Mouse (Mus musculus) ovary, postnatal 10 days (tissue): ENCODE measurements around the gene Zfp260.

Source experiments
- DNase-seq: peaks from one replicate; pipeline ENCODE4 v3.0.0; 2022; ENCODE audit warnings: low spot score

The Zfp260 gene

GRCm38 (mm10) chr7:30122188-30122530 lies 27.6 kb downstream of the Zfp260 start:
- DNase-seq = no peak

DNA sequence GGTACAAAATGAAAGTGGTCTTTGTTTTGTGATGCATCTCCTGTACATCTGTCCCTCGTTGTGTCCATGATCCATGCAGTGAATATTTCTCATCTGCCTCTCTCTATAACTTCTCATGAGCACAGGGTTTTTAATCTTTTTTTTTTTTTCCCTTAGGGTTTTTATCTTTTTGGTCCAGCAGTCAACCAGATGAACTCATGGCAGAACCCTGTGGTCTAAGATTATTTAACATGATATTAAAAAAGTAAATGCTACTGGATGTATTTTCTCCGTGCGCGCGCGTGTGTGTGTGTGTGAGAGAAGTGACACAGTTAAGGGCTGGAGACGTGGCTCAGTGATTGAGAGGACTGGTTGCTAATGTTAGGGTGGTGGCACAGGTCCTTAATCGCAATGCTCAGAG lies 35.3 kb downstream of the Zfp260 start:
- DNase-seq = no peak

DNA sequence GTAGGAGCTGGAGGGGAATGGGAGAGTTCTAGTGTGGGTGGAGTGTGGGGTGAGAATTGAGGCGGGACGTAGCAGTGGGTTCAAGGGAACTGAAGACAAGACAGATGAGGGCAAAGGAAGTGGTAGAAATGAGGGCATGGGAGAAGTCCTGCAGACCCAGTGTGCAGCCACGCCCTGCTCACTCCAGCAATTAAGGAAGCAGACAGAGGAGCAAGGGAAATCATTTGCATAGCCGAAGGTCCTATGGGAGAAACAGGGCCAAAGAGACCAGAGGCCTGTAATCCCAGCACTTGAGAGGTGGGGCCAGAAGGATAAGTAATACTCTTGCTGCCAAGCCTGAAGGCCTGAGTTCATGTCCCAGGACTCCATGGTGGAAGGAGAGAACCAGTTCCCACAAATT lies 37.8 kb downstream of the Zfp260 start:
- no peak for DNase-seq

GRCm38 (mm10) chr7:30136826-30137225 lies 42.2 kb downstream of the Zfp260 start:
- DNase-seq = no peak

DNA sequence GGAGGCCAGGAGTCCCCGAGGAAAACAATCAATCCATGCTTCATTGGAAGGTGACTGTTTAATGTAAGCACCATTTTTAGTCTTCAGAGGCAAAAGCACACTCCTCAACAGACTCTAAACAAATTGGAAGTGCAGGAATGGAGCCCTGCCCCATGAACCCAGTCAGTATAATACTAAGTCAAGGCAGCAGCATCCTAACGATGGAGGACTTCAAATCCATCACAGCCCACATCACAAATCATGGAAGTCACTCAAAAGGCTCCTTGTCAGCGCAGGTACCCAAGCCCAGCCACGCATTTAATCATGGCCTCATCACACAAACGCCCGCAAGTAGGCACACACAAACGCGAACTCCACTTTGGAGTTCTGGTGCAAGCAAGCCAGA lies 48.6 kb downstream of the Zfp260 start:
- DNase-seq = no peak

GRCm38 (mm10) chr7:30143555-30144209 lies 49.1 kb downstream of the Zfp260 start:
- DNase-seq = peak; percentile 41

DNA sequence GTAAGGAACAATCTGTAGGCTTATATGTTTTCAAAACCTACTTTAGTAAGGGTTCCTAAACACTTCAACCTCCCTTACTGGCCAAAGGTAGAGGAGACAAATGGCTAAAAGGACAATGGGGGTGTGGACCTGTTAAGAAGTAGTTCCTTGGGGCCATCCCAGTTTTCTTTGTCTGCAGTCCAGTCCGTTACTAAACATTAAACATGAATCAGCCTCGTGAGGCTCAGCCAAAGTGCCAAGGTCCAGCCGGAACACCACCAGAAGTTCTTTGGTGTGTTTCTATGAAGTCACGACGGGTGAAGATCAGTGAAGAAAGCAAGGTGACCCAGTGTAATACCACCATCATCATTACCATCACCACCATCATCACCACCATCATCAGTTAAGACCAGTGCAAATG lies 52.4 kb downstream of the Zfp260 start:
- DNase-seq = no peak

GRCm38 (mm10) chr7:30154040-30154439 lies 59.5 kb downstream of the Zfp260 start:
- no peak for DNase-seq

GRCm38 (mm10) chr7:30155507-30155906 lies 60.9 kb downstream of the Zfp260 start:
- no peak for DNase-seq
